Mouse (Mus musculus): ENCODE measurements around the gene Znhit6. TPM values are rescaled to one million over a fixed set of nuclear protein-coding genes. Genes with fewer than 3 reads are reported as not detected.

The Znhit6 gene
- polyA plus RNA-seq, 1 experiment from 2014 or later = 27.9 TPM

DNA sequence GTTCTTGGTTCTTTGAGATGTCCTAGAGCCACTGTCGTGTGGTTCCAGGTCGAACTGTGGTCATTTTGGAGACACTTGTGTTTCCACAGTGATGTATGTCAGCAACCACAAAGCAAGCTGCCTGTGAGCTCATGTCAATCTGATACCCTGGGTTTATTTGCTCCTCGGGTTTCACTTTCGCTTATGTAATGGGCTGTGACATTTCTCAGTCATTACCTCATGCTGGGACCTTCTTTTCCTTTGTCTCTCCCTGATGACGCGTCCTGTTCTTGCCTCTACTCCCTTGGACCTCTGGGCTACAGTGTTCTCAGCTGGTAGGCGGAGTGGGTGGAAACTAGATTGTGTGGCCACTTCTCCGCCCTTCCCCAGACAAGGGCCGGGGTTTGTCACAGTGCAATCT lies 42.3 kb downstream of the Znhit6 start:
- no peak overlapping the region for H3K9ac ChIP-seq (ENCODE audit: low read length)
- ATAC-seq (ENCODE audit: low read depth) = no peak
- no peak overlapping the region for H3K4me3 ChIP-seq (ENCODE audit: low read length)
- no peak overlapping the region for H3K4me2 ChIP-seq (ENCODE audit: low read depth, low read length)
- H3K27me3 ChIP-seq (ENCODE audit: control insufficient read depth, insufficient read depth, low read depth, low read length) = no peaks in the 10 kb centered on the region
- peaks cover 22% of the 10 kb centered on the region for H3K4me1 ChIP-seq (replicated peaks; ENCODE audit: control insufficient read depth, insufficient read depth, low read length)
- 59% methylated on average over 9 of the region's 9 CpGs for WGBS
- H3K27ac ChIP-seq (ENCODE audit: low read length) = no peak overlapping the region
- no peaks in the 10 kb centered on the region for H3K36me3 ChIP-seq (ENCODE audit: control insufficient read depth, insufficient read depth, low read length)
- no peaks in the 10 kb centered on the region for H3K9me3 ChIP-seq (ENCODE audit: control insufficient read depth, low read length)

DNA sequence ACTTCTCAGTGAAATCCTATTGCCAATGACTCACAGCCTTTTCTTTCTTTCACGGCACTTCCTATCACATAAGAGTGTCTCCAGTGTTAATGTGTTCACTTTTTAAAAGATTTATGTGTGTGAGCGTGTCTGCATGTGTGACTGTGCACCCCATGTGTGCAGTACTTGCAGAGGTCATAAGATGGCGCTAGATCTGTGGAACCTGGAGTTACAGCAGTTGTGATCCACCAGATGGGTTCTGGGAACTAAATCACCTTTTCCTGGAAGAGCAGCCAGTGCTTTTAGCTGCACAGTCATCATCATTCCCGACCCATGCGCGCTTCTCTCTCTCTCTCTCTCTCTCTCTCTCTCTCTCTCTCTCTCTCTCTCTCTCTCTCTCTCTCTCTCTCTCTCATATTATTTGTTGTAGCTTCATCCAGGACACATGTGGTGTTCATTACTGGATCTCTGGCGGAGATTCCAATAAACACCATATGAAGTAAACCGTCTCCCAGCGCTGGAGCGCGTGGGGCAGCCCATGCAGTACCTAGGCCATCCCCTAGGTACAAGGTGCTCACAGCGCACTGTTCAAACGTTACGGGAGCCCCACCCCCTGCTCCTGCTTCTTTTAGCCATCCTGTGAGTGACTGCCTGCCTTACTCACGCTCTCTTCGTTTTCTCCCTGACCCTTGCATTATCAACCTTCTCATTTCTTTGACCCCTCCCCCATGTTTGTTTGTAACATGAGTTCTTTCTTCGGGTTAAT lies 43.8 kb downstream of the Znhit6 start:
- WGBS = 89% methylated on average over 17 of the region's 17 CpGs
- no peak for ATAC-seq (ENCODE audit: low read depth)
- no peak overlapping the region for H3K27ac ChIP-seq (ENCODE audit: low read length)

DNA sequence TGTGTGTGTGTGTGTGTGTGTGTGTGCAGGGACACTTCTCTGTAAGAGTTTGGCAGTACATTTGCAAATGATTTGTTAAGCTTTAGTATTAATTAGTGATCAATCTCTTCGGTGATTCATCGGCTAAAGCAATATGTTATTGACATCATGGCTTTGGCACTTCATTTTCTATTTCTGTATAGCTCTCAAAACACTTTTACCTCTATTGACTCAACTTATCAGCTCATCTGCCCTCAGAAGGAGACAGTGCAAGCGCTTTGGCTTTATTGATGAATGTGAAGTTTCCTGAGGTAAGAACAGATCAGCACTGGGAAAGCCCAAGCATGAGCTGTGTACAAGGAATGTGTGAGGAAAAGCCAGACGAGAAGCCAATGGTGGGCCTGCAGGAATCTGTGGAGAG lies 45.2 kb downstream of the Znhit6 start:
- Histone ChIP-seq H3K27me3 (ENCODE audit: control insufficient read depth, insufficient read depth, low read depth, low read length) (no peaks in the 10 kb centered on the region), H3K36me3 (ENCODE audit: control insufficient read depth, insufficient read depth, low read length) (no peaks in the 10 kb centered on the region), H3K4me1 (replicated peaks; ENCODE audit: control insufficient read depth, insufficient read depth, low read length) (no peaks in the 10 kb centered on the region; the same call in 1 of the 2 replicates), H3K4me2 (ENCODE audit: low read depth, low read length) (no peak overlapping the region), H3K4me3 (ENCODE audit: low read length) (no peak overlapping the region), H3K9me3 (ENCODE audit: control insufficient read depth, low read length) (no peaks in the 10 kb centered on the region), H3K27ac (ENCODE audit: low read length) (no peak overlapping the region), H3K9ac (ENCODE audit: low read length) (no peak overlapping the region)
- 66% methylated on average over 4 of the region's 4 CpGs for WGBS
- no peak for ATAC-seq (ENCODE audit: low read depth)

More for the DNA sequence above, 43.8 kb downstream of the Znhit6 start:
- H3K9me3 ChIP-seq (ENCODE audit: control insufficient read depth, low read length) = no peaks in the 10 kb centered on the region
- H3K9ac ChIP-seq (ENCODE audit: low read length) = no peak overlapping the region
- H3K4me3 ChIP-seq (ENCODE audit: low read length) = no peak overlapping the region
- no peaks in the 10 kb centered on the region for H3K36me3 ChIP-seq (ENCODE audit: control insufficient read depth, insufficient read depth, low read length)
- no peak overlapping the region for H3K4me2 ChIP-seq (ENCODE audit: low read depth, low read length)
- H3K4me1 ChIP-seq (replicated peaks; ENCODE audit: control insufficient read depth, insufficient read depth, low read length) = peaks cover 7% of the 10 kb centered on the region
- H3K27me3 ChIP-seq (ENCODE audit: control insufficient read depth, insufficient read depth, low read depth, low read length) = no peaks in the 10 kb centered on the region

DNA sequence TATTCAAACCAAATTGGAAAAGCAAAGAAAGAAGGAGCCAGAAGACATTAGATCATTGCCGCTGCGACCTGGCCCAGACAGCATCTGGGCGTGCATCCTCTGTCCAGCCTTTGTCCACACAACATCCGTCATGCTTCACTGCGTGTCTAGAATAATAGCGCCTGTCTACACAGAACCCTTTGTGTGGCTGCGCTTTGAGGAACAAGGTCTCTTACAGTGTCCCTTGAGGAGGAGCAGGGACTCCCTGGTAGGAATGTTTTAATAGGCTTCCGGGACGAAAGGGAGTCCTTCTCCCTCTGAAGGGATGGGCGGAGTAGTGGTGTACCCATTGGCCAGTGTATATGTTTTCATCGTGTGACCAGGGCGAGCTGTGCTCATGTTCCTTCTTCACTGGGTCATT lies 47.0 kb downstream of the Znhit6 start:
- Histone ChIP-seq H3K9me3 (ENCODE audit: control insufficient read depth, low read length) (no peaks in the 10 kb centered on the region), H3K4me2 (ENCODE audit: low read depth, low read length) (no peak overlapping the region), H3K4me3 (ENCODE audit: low read length) (no peak overlapping the region), H3K4me1 (replicated peaks; ENCODE audit: control insufficient read depth, insufficient read depth, low read length) (no peaks in the 10 kb centered on the region; the same call in 1 of the 2 replicates), H3K36me3 (ENCODE audit: control insufficient read depth, insufficient read depth, low read length) (no peaks in the 10 kb centered on the region), H3K9ac (ENCODE audit: low read length) (no peak overlapping the region), H3K27ac (ENCODE audit: low read length) (no peak overlapping the region), H3K27me3 (ENCODE audit: control insufficient read depth, insufficient read depth, low read depth, low read length) (no peaks in the 10 kb centered on the region)
- peak; percentile 43; the same call in 1 of the 2 replicates for ATAC-seq (ENCODE audit: low read depth)
- 61% methylated on average over 12 of the region's 12 CpGs for WGBS

DNA sequence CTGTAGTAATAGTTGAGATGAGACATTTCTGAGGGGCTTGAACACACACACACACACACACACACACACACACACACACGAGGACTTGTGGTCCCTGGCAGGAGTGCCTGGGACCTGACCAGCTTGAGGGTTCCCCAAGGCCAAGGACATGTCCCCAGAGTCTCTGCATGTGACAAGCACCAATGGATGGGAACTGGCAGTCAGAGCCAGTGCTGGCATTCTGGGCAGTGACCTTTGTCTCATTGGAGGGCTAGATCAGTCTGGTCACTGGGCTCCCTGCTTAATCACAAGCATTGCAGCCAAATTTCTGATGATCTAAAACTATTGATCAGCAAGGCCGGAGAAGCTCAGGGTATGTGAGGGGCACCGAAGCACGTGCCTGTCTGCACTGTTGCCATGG lies 48.8 kb downstream of the Znhit6 start:
- 80% methylated on average over 4 of the region's 4 CpGs for WGBS

DNA sequence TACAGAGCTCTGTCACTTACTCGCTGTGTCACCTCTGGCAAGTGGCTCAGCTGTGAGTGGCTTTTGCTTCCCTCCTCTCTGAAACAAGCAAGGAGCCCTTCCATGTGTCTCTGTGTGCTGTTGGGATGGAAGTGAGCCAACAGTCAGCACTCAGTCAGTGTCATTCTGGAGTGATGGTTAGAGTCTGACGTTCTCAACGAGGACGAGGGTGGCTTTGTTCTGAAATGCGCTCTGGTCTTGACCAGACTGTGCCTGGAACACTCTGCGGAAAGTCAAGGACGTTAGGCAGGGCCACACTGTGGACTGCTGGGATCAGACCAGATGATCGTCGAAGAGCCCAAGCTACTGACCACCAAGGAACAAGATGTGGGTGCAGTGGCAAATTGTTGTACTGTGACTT lies 49.5 kb downstream of the Znhit6 start:
- ATAC-seq (ENCODE audit: low read depth) = no peak
- Histone ChIP-seq H3K27ac (ENCODE audit: low read length) (no peak overlapping the region), H3K4me2 (ENCODE audit: low read depth, low read length) (no peak overlapping the region), H3K9ac (ENCODE audit: low read length) (no peak overlapping the region), H3K9me3 (ENCODE audit: control insufficient read depth, low read length) (no peaks in the 10 kb centered on the region), H3K36me3 (ENCODE audit: control insufficient read depth, insufficient read depth, low read length) (no peaks in the 10 kb centered on the region), H3K27me3 (ENCODE audit: control insufficient read depth, insufficient read depth, low read depth, low read length) (no peaks in the 10 kb centered on the region), H3K4me3 (ENCODE audit: low read length) (no peak overlapping the region), H3K4me1 (replicated peaks; ENCODE audit: control insufficient read depth, insufficient read depth, low read length) (peaks cover 4% of the 10 kb centered on the region; the same call in 1 of the 2 replicates)
- 61% methylated on average over 9 of the region's 9 CpGs for WGBS

More for the DNA sequence above, 48.8 kb downstream of the Znhit6 start:
- Histone ChIP-seq H3K4me3 (ENCODE audit: low read length) (no peak overlapping the region), H3K27me3 (ENCODE audit: control insufficient read depth, insufficient read depth, low read depth, low read length) (no peaks in the 10 kb centered on the region), H3K36me3 (ENCODE audit: control insufficient read depth, insufficient read depth, low read length) (no peaks in the 10 kb centered on the region), H3K27ac (ENCODE audit: low read length) (no peak overlapping the region), H3K9me3 (ENCODE audit: control insufficient read depth, low read length) (no peaks in the 10 kb centered on the region), H3K4me2 (ENCODE audit: low read depth, low read length) (no peak overlapping the region), H3K4me1 (replicated peaks; ENCODE audit: control insufficient read depth, insufficient read depth, low read length) (peaks cover 4% of the 10 kb centered on the region; the same call in 1 of the 2 replicates), H3K9ac (ENCODE audit: low read length) (no peak overlapping the region)
- no peak for ATAC-seq (ENCODE audit: low read depth)

DNA sequence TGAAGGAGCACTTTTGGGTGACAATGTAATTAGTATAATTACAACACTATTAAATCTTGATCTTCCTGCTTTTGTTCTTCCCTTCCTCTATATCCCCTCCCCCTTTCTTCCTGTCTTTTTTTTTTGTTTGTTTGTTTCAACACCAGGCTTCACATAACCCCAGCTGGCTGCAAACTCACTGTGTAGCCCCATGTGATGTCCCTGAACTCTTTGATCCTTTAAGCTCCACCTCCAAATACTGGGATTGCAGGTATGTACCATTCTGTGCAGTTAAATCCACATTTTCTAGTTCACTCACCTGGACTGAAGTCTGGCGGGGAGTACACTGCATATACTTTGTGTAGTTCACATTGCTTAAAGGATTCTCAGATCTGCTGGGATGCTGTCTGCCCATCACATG lies 50.1 kb downstream of the Znhit6 start:
- Histone ChIP-seq H3K36me3 (ENCODE audit: control insufficient read depth, insufficient read depth, low read length) (no peaks in the 10 kb centered on the region), H3K9me3 (ENCODE audit: control insufficient read depth, low read length) (no peaks in the 10 kb centered on the region), H3K4me3 (ENCODE audit: low read length) (no peak overlapping the region), H3K4me1 (replicated peaks; ENCODE audit: control insufficient read depth, insufficient read depth, low read length) (peaks cover 4% of the 10 kb centered on the region; the same call in 1 of the 2 replicates), H3K4me2 (ENCODE audit: low read depth, low read length) (no peak overlapping the region), H3K9ac (ENCODE audit: low read length) (no peak overlapping the region), H3K27me3 (ENCODE audit: control insufficient read depth, insufficient read depth, low read depth, low read length) (no peaks in the 10 kb centered on the region), H3K27ac (ENCODE audit: low read length) (no peak overlapping the region)
- WGBS = 82% methylated on average over 1 of the region's 1 CpGs
- no peak for ATAC-seq (ENCODE audit: low read depth)

DNA sequence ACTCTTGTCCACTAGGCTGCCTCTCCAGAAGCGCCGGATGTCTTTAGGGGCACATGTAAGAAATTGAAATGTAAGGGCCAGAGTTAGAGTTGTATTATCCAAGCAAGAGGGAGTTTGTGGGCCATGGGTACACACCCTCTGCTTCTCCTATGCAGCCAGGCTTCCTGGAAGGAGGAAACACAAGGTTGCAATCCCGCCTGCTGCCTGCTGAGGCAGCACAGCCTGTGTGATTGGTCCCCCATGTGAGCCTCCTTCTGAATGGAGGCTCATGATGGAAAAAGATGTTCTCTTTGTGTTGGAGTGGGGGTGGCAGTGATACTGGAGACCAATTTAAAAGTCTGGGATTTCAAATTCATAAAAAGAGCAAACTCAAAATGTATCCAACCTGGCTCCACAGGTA lies 51.8 kb downstream of the Znhit6 start:
- no peaks in the 10 kb centered on the region for H3K36me3 ChIP-seq (ENCODE audit: control insufficient read depth, insufficient read depth, low read length)
- no peak overlapping the region for H3K4me2 ChIP-seq (ENCODE audit: low read depth, low read length)
- H3K4me3 ChIP-seq (ENCODE audit: low read length) = no peak overlapping the region
- 76% methylated on average over 3 of the region's 3 CpGs for WGBS
- no peaks in the 10 kb centered on the region for H3K9me3 ChIP-seq (ENCODE audit: control insufficient read depth, low read length)
- H3K4me1 ChIP-seq (replicated peaks; ENCODE audit: control insufficient read depth, insufficient read depth, low read length) = peaks cover 8% of the 10 kb centered on the region; the same call in 1 of the 2 replicates
- no peaks in the 10 kb centered on the region for H3K27me3 ChIP-seq (ENCODE audit: control insufficient read depth, insufficient read depth, low read depth, low read length)
- ATAC-seq (ENCODE audit: low read depth) = peak; percentile 31; the same call in 1 of the 2 replicates
- no peak overlapping the region for H3K27ac ChIP-seq (ENCODE audit: low read length)
- no peak overlapping the region for H3K9ac ChIP-seq (ENCODE audit: low read length)

DNA sequence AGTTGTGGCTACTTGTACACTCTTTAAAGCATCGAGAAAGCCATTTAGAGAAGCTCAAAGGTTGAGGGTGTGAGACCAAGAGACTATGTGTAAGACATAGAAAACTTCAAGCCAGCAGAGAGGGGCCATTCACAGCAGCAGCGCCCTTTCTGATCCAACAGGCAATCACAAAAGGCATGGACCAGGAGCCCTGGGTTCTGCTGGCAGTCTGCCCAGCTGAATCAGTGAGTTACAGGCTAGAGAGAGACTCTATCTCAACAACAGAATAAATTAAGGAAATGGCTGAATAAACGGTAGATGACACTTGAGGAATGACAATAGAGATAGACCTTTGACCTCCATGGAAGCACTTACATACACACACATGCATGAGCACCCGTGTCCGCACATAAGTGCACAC lies 52.6 kb downstream of the Znhit6 start:
- H3K4me2 ChIP-seq (ENCODE audit: low read depth, low read length) = no peak overlapping the region
- peaks cover 11% of the 10 kb centered on the region; the same call in 1 of the 2 replicates for H3K4me1 ChIP-seq (replicated peaks; ENCODE audit: control insufficient read depth, insufficient read depth, low read length)
- ATAC-seq (ENCODE audit: low read depth) = peak; percentile 31; the same call in 1 of the 2 replicates
- H3K9ac ChIP-seq (ENCODE audit: low read length) = no peak overlapping the region
- no peaks in the 10 kb centered on the region for H3K36me3 ChIP-seq (ENCODE audit: control insufficient read depth, insufficient read depth, low read length)
- no peak overlapping the region for H3K4me3 ChIP-seq (ENCODE audit: low read length)
- H3K27ac ChIP-seq (ENCODE audit: low read length) = no peak overlapping the region
- 39% methylated on average over 5 of the region's 5 CpGs for WGBS
- no peaks in the 10 kb centered on the region for H3K27me3 ChIP-seq (ENCODE audit: control insufficient read depth, insufficient read depth, low read depth, low read length)
- H3K9me3 ChIP-seq (ENCODE audit: control insufficient read depth, low read length) = no peaks in the 10 kb centered on the region
